Mouse (Mus musculus) T-cell, adult 66 days (primary cell): ENCODE data around the gene Klhdc7a. TPM values are rescaled to one million over a fixed set of nuclear protein-coding genes. Genes with fewer than 3 reads are reported as not detected.

Source experiments
- total RNA-seq, 2 experiments: library from RNA; stranded (reverse); gene quantifications; 3 replicates in 1 of 2; 4 replicates in 1 of 2; pipeline ENCODE4 v1.2.4; 2023

Klhdc7a gene
- not detected for total RNA-seq

GRCm38 (mm10) chr4:139967922-139968321, at the start of gene Klhdc7a:
TSS of gene Klhdc7a (minus strand) at chr4:139968026.

Other genes with a start within 250 kb of the Klhdc7a start
- gene Pax7, start 134.5 kb downstream of the Klhdc7a start, total RNA-seq = not detected